Mouse (Mus musculus) inflammation-experienced regulatory T-cells, adult 6 months (primary cell): Measurements from ENCODE around the gene Lgals3bp. TPM values are rescaled to one million over a fixed set of nuclear protein-coding genes. Genes with fewer than 3 reads are reported as not detected.

ENCODE experiments used
- ATAC-seq: one replicate; pipeline ENCODE4 v1.8.0; 2017
- polyA plus RNA-seq, 3 experiments: library from polyadenylated mRNA; unstranded; fragments of 100-300 nt; shearing (Covaris generic); gene quantifications; one replicate each; pipeline ENCODE4 v1.2.1; 2017

Gene Lgals3bp
- polyA plus RNA-seq, 3 experiments from 2014 or later: 86.5 to 166 (median 133) TPM

DNA sequence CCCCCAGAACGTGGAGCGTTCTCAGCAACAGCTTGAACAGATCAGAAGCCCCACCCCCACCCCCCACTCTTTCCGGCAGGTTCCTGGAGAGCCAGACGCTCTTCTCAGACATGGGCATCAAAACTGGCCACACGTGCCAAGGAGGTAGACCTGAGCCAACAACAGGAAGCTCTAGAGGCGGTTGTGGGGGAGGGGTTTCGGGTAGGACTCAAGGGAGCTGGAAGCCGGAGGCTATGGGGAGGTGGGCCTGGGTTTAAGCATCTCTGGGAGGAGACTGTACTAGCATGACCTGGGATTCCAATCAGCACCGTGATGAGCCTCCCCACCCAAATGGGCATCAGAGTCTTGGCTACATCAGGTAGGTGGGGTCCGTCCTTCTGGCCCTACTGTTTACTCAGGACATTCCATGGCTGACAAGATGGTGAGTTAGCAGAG is 41.0 kb downstream of the Lgals3bp start:
- ATAC-seq: peak; percentile 73

DNA sequence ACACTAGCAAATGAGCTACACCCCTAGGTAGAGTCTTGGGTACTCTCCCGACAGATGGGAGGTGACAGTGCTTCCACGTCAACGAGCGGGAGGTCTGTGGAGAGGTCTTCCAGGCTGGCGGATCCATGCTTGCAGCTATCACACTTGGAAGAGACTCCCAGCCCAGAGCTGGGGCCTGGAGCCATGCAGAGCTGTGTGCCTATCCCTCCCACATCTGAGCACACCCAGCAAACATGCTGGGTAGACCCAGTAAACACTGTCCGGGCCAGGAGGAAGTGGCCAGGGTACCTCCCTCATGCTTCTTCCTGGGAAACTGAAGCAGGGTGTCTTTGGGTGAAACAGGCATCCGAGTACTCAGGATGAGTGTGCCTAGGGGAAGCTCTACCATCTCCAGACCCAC is 41.4 kb downstream of the Lgals3bp start:
- no peak for ATAC-seq

DNA sequence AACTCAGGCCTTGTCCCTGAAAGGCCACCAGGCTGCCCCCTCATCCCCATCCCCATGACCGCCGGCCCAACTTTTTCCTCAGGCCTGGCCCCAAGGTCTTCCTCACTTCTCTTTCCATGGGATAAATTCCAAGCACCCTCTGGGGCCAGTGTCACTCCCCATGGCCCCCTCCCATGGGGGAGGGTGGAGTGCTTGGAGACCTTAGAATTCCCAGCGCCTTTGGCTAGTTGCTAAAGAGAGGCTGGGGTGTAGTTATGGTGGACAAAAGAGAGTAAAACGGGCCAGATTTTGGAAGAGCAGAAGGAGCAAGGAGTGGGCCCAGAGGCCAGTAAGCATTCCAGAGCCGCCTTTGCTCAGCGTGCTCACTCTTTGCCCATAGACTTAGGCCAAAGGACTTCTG is 46.3 kb downstream of the Lgals3bp start, which contains the start of gene Timp2:
Gene Timp2 (minus strand): TSS at position 101 of the 400 bp plus-strand sequence.
- no peak for ATAC-seq

GRCm38 (mm10) chr11:118355205-118355604 is 46.7 kb downstream of the Lgals3bp start:
- peak; percentile 93 for ATAC-seq

DNA sequence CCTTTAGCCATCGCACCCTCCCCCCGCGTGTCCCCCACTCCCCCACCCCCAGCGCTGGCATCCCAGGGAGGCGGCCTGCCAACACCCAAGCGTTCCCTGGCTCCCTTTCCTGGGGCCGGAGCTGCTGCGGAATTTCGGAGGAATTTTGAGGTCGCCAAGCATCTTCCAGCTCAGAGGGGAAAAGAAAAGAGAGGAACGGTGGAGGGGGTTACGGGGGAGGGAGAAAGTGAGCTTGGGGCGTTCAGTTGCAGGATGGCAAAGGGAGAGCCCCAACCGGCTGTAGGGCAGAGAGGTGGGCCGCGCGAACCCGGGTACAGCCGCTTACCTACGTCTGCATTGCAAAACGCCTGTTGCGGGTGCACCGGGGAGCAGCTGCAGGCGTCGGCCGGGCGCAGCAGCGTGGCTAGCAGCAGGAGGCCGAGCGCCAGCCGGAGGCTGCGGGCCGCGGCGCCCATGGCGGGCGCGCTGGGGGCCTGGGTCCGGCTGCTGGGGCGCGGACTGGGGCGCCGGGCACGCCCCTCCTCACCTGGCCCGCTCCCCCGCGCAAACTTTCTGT is 47.2 kb downstream of the Lgals3bp start:
- ATAC-seq: peak; percentile 51

DNA sequence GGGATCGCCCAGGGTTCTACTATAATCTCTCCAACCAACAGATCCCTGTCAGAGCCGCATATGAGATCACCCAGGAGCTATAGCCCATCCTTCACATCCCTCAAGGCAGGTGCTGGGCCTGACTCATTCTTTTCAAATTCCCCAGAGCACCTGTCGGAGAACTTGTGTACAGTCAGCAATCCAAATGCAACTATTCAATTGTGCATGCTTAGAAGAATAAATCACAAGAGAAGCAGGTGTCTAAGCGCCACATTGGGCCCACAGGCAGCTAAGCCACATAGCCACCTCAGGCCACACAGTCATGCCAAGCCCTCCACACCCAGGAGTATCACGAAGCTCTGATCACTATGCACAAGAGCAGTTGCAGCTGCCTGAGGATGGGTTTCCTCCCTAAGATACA is 52.4 kb downstream of the Lgals3bp start:
- ATAC-seq: no peak

GRCm38 (mm10) chr11:118348877-118349276 is 53.0 kb downstream of the Lgals3bp start:
- ATAC-seq: peak; percentile 93

- peak; percentile 33 for ATAC-seq
Measured at GRCm38 (mm10) chr11:118348419-118348818, 53.5 kb downstream of the Lgals3bp start.

- no peak for ATAC-seq
Measured at GRCm38 (mm10) chr11:118347911-118348310, 54.0 kb downstream of the Lgals3bp start.

DNA sequence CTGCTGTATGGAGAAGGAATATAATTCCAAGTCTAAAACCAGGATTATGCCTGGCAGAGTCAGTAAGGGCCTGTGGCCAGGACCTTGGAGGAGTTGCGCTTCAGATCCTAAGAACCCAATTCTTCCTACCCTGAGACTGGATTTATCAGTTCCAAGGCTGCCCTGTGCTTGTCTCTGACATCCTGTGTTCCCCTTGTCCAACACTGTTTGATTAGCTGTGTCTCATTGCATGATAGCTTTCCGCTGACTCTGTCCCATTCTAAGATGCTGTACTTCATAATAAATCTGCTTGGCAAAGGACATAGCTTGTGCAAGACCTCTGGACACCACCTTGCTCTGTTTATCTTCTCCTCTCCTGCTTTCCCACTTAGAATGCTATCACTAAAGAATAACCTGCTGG is 54.5 kb downstream of the Lgals3bp start:
- ATAC-seq: no peak

DNA sequence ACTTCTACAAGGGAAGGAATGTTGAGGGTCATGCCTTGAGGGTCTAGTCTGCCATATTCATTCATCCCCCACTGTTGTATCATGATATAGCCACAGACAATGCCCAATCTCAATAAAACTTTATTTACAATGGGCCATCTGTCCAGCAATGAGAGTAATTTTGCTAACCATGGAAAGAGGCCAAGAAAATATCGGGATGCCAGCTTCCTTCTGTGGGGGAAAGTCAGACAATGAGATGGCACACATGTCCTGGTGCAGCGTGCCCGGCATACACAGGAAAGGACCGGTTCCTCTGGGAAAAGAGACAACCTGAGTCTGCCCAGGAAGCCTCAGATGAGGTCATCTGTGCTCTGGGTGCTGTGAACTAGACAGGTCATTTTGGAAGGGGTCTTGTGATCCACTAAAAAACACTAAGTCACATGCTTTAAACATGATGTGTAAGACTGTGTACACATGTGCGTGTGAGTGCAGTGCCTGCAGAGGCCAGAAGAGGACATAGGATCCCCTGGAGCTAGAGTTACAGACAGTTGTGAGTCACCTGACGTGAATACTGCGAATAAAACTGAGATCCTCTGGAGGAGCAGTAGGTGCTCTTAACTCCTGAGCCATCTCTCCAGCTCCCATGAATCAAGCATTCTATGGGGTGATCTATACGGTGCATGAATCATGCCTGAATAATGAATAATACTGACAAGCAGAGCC is 55.3 kb downstream of the Lgals3bp start:
- no peak for ATAC-seq

DNA sequence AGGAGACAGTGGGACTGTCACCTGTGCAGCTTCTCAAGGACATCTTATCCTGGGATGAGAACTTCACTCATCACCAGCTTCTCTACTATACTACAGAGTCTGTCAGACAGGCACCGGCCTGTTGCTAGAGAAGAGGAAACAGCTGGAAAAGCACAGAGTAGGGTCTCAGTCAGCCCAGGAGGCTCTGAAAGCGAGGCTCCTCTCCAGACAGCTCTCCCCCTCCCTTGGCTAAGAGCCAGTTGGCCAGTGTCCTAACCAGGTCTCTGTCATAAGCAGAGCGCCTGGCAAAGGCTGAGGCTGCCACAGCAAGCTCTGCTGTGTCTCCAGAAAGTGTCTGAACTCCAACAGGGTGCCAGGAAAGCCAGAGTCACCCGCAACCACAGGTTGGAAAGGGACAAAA is 56.2 kb downstream of the Lgals3bp start:
- no peak for ATAC-seq

- no peak for ATAC-seq
Measured at GRCm38 (mm10) chr11:118343629-118344028, 58.3 kb downstream of the Lgals3bp start.

Other genes starting within 250 kb of the Lgals3bp start
- gene Cyth1, start 153.5 kb downstream of the Lgals3bp start, polyA plus RNA-seq: 10 to 100 TPM; 33.8 to 51.6 (median 41.7) TPM
- 10 to 100 TPM; 14.3 to 24.4 (median 22.5) TPM for gene Usp36, start 111.8 kb downstream of the Lgals3bp start, polyA plus RNA-seq
- under 1 TPM in 2 of 3 experiments, not detected in 1; 0.28 to 0.29 TPM for gene Cep295nl, start 59.6 kb downstream of the Lgals3bp start, polyA plus RNA-seq
- 10 to 100 TPM in 2 of 3 experiments, 1 to 10 TPM in 1; 6.1 to 17.3 (median 16.4) TPM for gene Timp2, start 46.4 kb downstream of the Lgals3bp start, polyA plus RNA-seq
- gene Cant1, start 17.0 kb upstream of the Lgals3bp start, polyA plus RNA-seq: 10 to 100 TPM; 23.6 to 35.7 (median 25.1) TPM
- not detected for gene C1qtnf1, start 26.1 kb upstream of the Lgals3bp start, polyA plus RNA-seq
- 1 to 10 TPM; 1.7 to 1.9 (median 1.9) TPM for gene Engase, start 74.7 kb upstream of the Lgals3bp start, polyA plus RNA-seq